Mouse (Mus musculus): ENCODE measurements around the gene Ralgapa2. TPM values are rescaled to one million over a fixed set of nuclear protein-coding genes. Genes with fewer than 3 reads are reported as not detected.

Ralgapa2 gene
- polyA plus RNA-seq, 1 experiment from 2014 or later = 9.9 TPM

GRCm38 (mm10) chr2:146426321-146426720 lies 85.8 kb downstream of the Ralgapa2 start:
- Histone ChIP-seq H3K9ac (ENCODE audit: low read depth, low read length) (no peak overlapping the region), H3K4me3 (ENCODE audit: low read length) (no peak overlapping the region), H3K9me3 (ENCODE audit: control insufficient read depth, low read length) (no peaks in the 10 kb centered on the region), H3K4me1 (ENCODE audit: control insufficient read depth, insufficient read depth, low read depth, low read length) (no peaks in the 10 kb centered on the region), H3K27me3 (replicated peaks; ENCODE audit: control insufficient read depth, insufficient read depth, low read length) (no peaks in the 10 kb centered on the region), H3K4me2 (ENCODE audit: low read length) (no peak overlapping the region), H3K36me3 (ENCODE audit: control insufficient read depth, insufficient read depth, low read length) (no peaks in the 10 kb centered on the region), H3K27ac (ENCODE audit: low read depth, low read length) (no peak overlapping the region)
- 94% methylated on average over 7 of the region's 7 CpGs for WGBS
- no peak for ATAC-seq

GRCm38 (mm10) chr2:146425235-146425634 lies 86.9 kb downstream of the Ralgapa2 start:
- Histone ChIP-seq H3K36me3 (ENCODE audit: control insufficient read depth, insufficient read depth, low read length) (no peaks in the 10 kb centered on the region), H3K4me1 (ENCODE audit: control insufficient read depth, insufficient read depth, low read depth, low read length) (no peaks in the 10 kb centered on the region), H3K9ac (ENCODE audit: low read depth, low read length) (no peak overlapping the region), H3K4me3 (ENCODE audit: low read length) (no peak overlapping the region), H3K9me3 (ENCODE audit: control insufficient read depth, low read length) (no peaks in the 10 kb centered on the region), H3K27ac (ENCODE audit: low read depth, low read length) (no peak overlapping the region), H3K4me2 (ENCODE audit: low read length) (no peak overlapping the region), H3K27me3 (replicated peaks; ENCODE audit: control insufficient read depth, insufficient read depth, low read length) (no peaks in the 10 kb centered on the region)
- WGBS = 89% methylated on average over 2 of the region's 2 CpGs
- no peak for ATAC-seq

GRCm38 (mm10) chr2:146423710-146424301 lies 88.3 kb downstream of the Ralgapa2 start:
- H3K9ac ChIP-seq (ENCODE audit: low read depth, low read length) = no peak overlapping the region
- ATAC-seq = no peak

GRCm38 (mm10) chr2:146423032-146423691 lies 89.0 kb downstream of the Ralgapa2 start:
- Histone ChIP-seq H3K4me2 (ENCODE audit: low read length) (no peak overlapping the region), H3K9me3 (ENCODE audit: control insufficient read depth, low read length) (no peaks in the 10 kb centered on the region), H3K27me3 (replicated peaks; ENCODE audit: control insufficient read depth, insufficient read depth, low read length) (no peaks in the 10 kb centered on the region), H3K4me1 (ENCODE audit: control insufficient read depth, insufficient read depth, low read depth, low read length) (no peaks in the 10 kb centered on the region), H3K36me3 (ENCODE audit: control insufficient read depth, insufficient read depth, low read length) (no peaks in the 10 kb centered on the region), H3K27ac (ENCODE audit: low read depth, low read length) (no peak overlapping the region), H3K4me3 (ENCODE audit: low read length) (no peak overlapping the region), H3K9ac (ENCODE audit: low read depth, low read length) (no peak overlapping the region)
- peak; percentile 60; the same call in 1 of the 2 replicates for ATAC-seq
- 74% methylated on average over 5 of the region's 5 CpGs for WGBS

More at GRCm38 (mm10) chr2:146423710-146424301, 88.3 kb downstream of the Ralgapa2 start:
- H3K4me2 ChIP-seq (ENCODE audit: low read length) = no peak overlapping the region
- no peaks in the 10 kb centered on the region for H3K36me3 ChIP-seq (ENCODE audit: control insufficient read depth, insufficient read depth, low read length)
- H3K4me1 ChIP-seq (ENCODE audit: control insufficient read depth, insufficient read depth, low read depth, low read length) = no peaks in the 10 kb centered on the region
- no peak overlapping the region for H3K27ac ChIP-seq (ENCODE audit: low read depth, low read length)
- no peaks in the 10 kb centered on the region for H3K27me3 ChIP-seq (replicated peaks; ENCODE audit: control insufficient read depth, insufficient read depth, low read length)
- WGBS = 89% methylated on average over 4 of the region's 4 CpGs
- H3K9me3 ChIP-seq (ENCODE audit: control insufficient read depth, low read length) = no peaks in the 10 kb centered on the region
- H3K4me3 ChIP-seq (ENCODE audit: low read length) = no peak overlapping the region

- Histone ChIP-seq H3K4me2 (ENCODE audit: low read length) (no peak overlapping the region), H3K27me3 (replicated peaks; ENCODE audit: control insufficient read depth, insufficient read depth, low read length) (no peaks in the 10 kb centered on the region), H3K4me1 (ENCODE audit: control insufficient read depth, insufficient read depth, low read depth, low read length) (0 out of 2 replicates have a peak, but pooled peaks cover 3% of the 10 kb centered on the region), H3K27ac (ENCODE audit: low read depth, low read length) (no peak overlapping the region), H3K4me3 (ENCODE audit: low read length) (no peak overlapping the region), H3K36me3 (ENCODE audit: control insufficient read depth, insufficient read depth, low read length) (no peaks in the 10 kb centered on the region), H3K9me3 (ENCODE audit: control insufficient read depth, low read length) (no peaks in the 10 kb centered on the region), H3K9ac (ENCODE audit: low read depth, low read length) (no peak overlapping the region)
- no peak for ATAC-seq
- 89% methylated on average over 2 of the region's 2 CpGs for WGBS
Measured at GRCm38 (mm10) chr2:146416283-146416682, 95.9 kb downstream of the Ralgapa2 start.

GRCm38 (mm10) chr2:146414484-146415291 lies 97.5 kb downstream of the Ralgapa2 start:
- Histone ChIP-seq H3K27me3 (replicated peaks; ENCODE audit: control insufficient read depth, insufficient read depth, low read length) (no peaks in the 10 kb centered on the region), H3K4me3 (ENCODE audit: low read length) (no peak overlapping the region), H3K27ac (ENCODE audit: low read depth, low read length) (peak overlapping the region; percentile 73), H3K36me3 (ENCODE audit: control insufficient read depth, insufficient read depth, low read length) (no peaks in the 10 kb centered on the region), H3K9me3 (ENCODE audit: control insufficient read depth, low read length) (no peaks in the 10 kb centered on the region), H3K4me1 (ENCODE audit: control insufficient read depth, insufficient read depth, low read depth, low read length) (0 out of 2 replicates have a peak, but pooled peaks cover 3% of the 10 kb centered on the region), H3K4me2 (ENCODE audit: low read length) (peak overlapping the region; percentile 32; the same call in 1 of the 2 replicates), H3K9ac (ENCODE audit: low read depth, low read length) (no peak overlapping the region)
- WGBS = 29% methylated on average over 8 of the region's 8 CpGs
- ATAC-seq = peak; percentile 96

GRCm38 (mm10) chr2:146412733-146413132 lies 99.4 kb downstream of the Ralgapa2 start:
- Histone ChIP-seq H3K4me1 (ENCODE audit: control insufficient read depth, insufficient read depth, low read depth, low read length) (0 out of 2 replicates have a peak, but pooled peaks cover 3% of the 10 kb centered on the region), H3K27me3 (replicated peaks; ENCODE audit: control insufficient read depth, insufficient read depth, low read length) (no peaks in the 10 kb centered on the region), H3K9ac (ENCODE audit: low read depth, low read length) (no peak overlapping the region), H3K36me3 (ENCODE audit: control insufficient read depth, insufficient read depth, low read length) (no peaks in the 10 kb centered on the region), H3K4me3 (ENCODE audit: low read length) (no peak overlapping the region), H3K9me3 (ENCODE audit: control insufficient read depth, low read length) (no peaks in the 10 kb centered on the region), H3K4me2 (ENCODE audit: low read length) (no peak overlapping the region), H3K27ac (ENCODE audit: low read depth, low read length) (no peak overlapping the region)
- no peak for ATAC-seq
- WGBS = 75% methylated on average over 9 of the region's 9 CpGs

GRCm38 (mm10) chr2:146411904-146412303 lies 100.2 kb downstream of the Ralgapa2 start:
- Histone ChIP-seq H3K27ac (ENCODE audit: low read depth, low read length) (no peak overlapping the region), H3K36me3 (ENCODE audit: control insufficient read depth, insufficient read depth, low read length) (no peaks in the 10 kb centered on the region), H3K27me3 (replicated peaks; ENCODE audit: control insufficient read depth, insufficient read depth, low read length) (no peaks in the 10 kb centered on the region), H3K9ac (ENCODE audit: low read depth, low read length) (no peak overlapping the region), H3K4me2 (ENCODE audit: low read length) (no peak overlapping the region), H3K4me1 (ENCODE audit: control insufficient read depth, insufficient read depth, low read depth, low read length) (0 out of 2 replicates have a peak, but pooled peaks cover 3% of the 10 kb centered on the region), H3K9me3 (ENCODE audit: control insufficient read depth, low read length) (no peaks in the 10 kb centered on the region), H3K4me3 (ENCODE audit: low read length) (no peak overlapping the region)
- WGBS = 87% methylated on average over 5 of the region's 5 CpGs
- ATAC-seq = no peak

- WGBS = 90% methylated on average over 4 of the region's 4 CpGs
- H3K9me3 ChIP-seq (ENCODE audit: control insufficient read depth, low read length) = no peaks in the 10 kb centered on the region
- no peak for ATAC-seq
- no peak overlapping the region for H3K4me2 ChIP-seq (ENCODE audit: low read length)
- peaks cover 3% of the 10 kb centered on the region; the same call in 1 of the 2 replicates for H3K36me3 ChIP-seq (ENCODE audit: control insufficient read depth, insufficient read depth, low read length)
- no peak overlapping the region for H3K9ac ChIP-seq (ENCODE audit: low read depth, low read length)
- H3K4me1 ChIP-seq (ENCODE audit: control insufficient read depth, insufficient read depth, low read depth, low read length) = no peaks in the 10 kb centered on the region
- no peaks in the 10 kb centered on the region for H3K27me3 ChIP-seq (replicated peaks; ENCODE audit: control insufficient read depth, insufficient read depth, low read length)
- H3K27ac ChIP-seq (ENCODE audit: low read depth, low read length) = no peak overlapping the region
- H3K4me3 ChIP-seq (ENCODE audit: low read length) = no peak overlapping the region
Measured at GRCm38 (mm10) chr2:146407078-146407477, 105.1 kb downstream of the Ralgapa2 start.
